Mouse (Mus musculus) testis, adult 2 months (tissue): ENCODE measurements around the gene Ap5b1. TPM values are rescaled to one million over a fixed set of nuclear protein-coding genes. Genes with fewer than 3 reads are reported as not detected.

Experiments
- H3K27ac ChIP-seq: fragments of 200-500 bp; 2 replicates; pipeline ENCODE4 v1.5.1; 2012; ENCODE audit warnings: low read depth, low read length; ENCODE audit not compliant: control insufficient read depth, insufficient read depth
- H3K27me3 ChIP-seq: fragments of 200-500 bp; 2 replicates; pipeline ENCODE4 v1.6.1; 2012; ENCODE audit warnings: mild to moderate bottlenecking, low read length, moderate library complexity; ENCODE audit not compliant: control insufficient read depth, insufficient read depth
- H3K36me3 ChIP-seq: fragments of 200-500 bp; 2 replicates; pipeline ENCODE4 v1.6.1; 2012; ENCODE audit warnings: mild to moderate bottlenecking, low read length; ENCODE audit not compliant: control insufficient read depth, insufficient read depth
- H3K4me1 ChIP-seq: fragments of 200-500 bp; 2 replicates; pipeline ENCODE4 v1.6.1; 2012; ENCODE audit warnings: low read length; ENCODE audit not compliant: control insufficient read depth, insufficient read depth
- H3K4me3 ChIP-seq: fragments of 200-500 bp; 2 replicates; pipeline ENCODE4 v1.5.1; 2012; ENCODE audit warnings: low read depth, mild to moderate bottlenecking, low read length, moderate library complexity, mixed read lengths; ENCODE audit not compliant: control insufficient read depth
- CTCF ChIP-seq: fragments of 200-500 bp; IDR thresholded peaks from 2 replicates; pipeline ENCODE4 v1.5.1; 2012; ENCODE audit warnings: low read depth, mild to moderate bottlenecking, inconsistent platforms, low read length, moderate library complexity; ENCODE audit not compliant: control insufficient read depth, insufficient read depth, insufficient replicate concordance
- POLR2A ChIP-seq: fragments of 200-500 bp; IDR thresholded peaks from 2 replicates; pipeline ENCODE4 v1.6.1; 2012; ENCODE audit warnings: low read depth, mild to moderate bottlenecking, inconsistent platforms, low read length, moderate library complexity; ENCODE audit not compliant: control insufficient read depth
- polyA plus RNA-seq: library from polyadenylated mRNA; depleted of rRNA; stranded (reverse); fragments of >200 nt; gene quantifications from 2 replicates; pipeline ENCODE4 v1.2.3, GENCODE M21; 2012

Gene Ap5b1
- polyA plus RNA-seq, 1 experiment: 15.4 TPM

DNA sequence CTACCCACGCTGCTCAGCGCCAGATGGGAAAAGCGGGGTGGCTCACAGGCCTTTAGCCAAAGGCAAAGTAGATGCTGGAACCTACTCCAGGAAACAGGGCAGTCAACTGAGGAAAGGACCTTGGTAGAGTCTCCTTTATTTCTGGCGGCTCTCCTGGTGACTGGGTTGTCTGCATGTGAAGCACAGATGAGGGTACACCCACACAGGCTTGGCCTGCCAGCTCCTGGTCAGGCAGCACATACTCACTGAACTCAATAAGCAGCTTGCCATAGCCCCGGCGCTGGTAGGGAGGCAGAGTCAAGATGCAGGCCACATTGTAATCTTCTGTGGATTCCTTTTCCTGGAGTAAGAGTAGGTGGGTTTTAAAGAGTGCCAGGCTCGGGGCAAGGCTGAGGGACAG lies 37.3 kb downstream of the Ap5b1 start:
- TF ChIP-seq CTCF (no peak), POLR2A (no peak)
- peaks cover 6% of the 10 kb centered on the region for H3K36me3 ChIP-seq
- no peak overlapping the region for H3K27ac ChIP-seq
- H3K27me3 ChIP-seq: no peaks in the 10 kb centered on the region
- no peak overlapping the region for H3K4me3 ChIP-seq
- peaks cover 17% of the 10 kb centered on the region for H3K4me1 ChIP-seq

DNA sequence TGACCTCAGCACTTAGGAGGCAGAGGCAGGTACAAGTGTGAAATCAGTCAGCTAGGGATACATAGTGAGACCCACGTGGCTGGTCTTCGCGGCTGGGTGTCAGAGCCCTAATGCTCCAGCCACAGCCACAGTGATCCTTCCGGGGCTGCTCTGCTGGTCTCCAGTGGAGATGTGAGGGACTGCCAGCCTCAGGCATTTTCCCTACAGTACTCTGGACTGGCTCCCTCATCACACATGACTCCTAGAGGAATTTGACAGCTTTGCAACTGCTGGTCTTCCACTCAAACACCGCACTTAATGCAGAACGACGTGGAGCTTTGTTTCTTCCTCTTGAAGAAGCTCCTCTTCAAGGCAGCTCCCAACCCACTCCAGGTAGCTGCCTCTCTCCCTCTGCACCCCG lies 38.4 kb downstream of the Ap5b1 start:
- H3K36me3 ChIP-seq: peaks cover 6% of the 10 kb centered on the region
- no peak overlapping the region for H3K4me3 ChIP-seq
- H3K27ac ChIP-seq: no peak overlapping the region
- H3K27me3 ChIP-seq: no peaks in the 10 kb centered on the region
- H3K4me1 ChIP-seq: peaks cover 19% of the 10 kb centered on the region
- TF ChIP-seq CTCF: no peak
- no peak for TF ChIP-seq POLR2A

DNA sequence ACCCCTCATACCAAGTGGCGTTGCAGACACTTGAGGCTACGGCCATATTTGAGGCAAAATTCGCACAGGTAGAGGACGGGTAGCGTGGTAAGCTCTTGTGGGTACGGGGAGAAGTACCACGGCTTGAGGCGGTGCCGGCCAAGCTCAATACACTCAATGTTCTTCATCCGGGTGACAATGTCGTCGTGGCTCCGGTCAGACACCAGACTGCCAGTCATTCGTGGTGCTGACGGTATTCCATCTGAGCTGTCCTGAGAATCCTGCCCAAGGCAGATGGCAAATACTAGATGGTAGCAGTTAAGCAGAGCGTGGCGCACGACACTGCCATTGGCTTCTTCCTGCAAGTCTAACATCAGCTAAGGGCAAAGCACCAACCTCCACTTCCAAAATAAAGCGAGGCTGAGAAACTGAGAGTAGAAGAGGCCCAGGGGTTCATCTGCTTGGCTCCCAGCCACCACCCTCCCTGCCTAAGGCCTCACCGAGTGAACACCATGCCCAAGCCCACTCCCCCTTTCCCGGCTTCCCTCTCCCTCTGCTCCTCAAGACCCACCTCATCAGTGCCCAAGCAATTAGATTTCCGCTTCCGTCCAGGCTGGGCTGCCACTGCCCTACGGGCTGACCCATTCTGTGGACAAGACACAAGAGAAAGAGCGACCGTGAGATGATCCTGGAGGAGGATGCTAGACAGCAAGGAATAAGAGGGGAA lies 40.0 kb downstream of the Ap5b1 start:
- TF ChIP-seq POLR2A (no peak), CTCF (no peak)
- Histone ChIP-seq H3K36me3 (peaks cover 6% of the 10 kb centered on the region), H3K27me3 (no peaks in the 10 kb centered on the region), H3K27ac (no peak overlapping the region), H3K4me1 (peaks cover 10% of the 10 kb centered on the region), H3K4me3 (no peak overlapping the region)

DNA sequence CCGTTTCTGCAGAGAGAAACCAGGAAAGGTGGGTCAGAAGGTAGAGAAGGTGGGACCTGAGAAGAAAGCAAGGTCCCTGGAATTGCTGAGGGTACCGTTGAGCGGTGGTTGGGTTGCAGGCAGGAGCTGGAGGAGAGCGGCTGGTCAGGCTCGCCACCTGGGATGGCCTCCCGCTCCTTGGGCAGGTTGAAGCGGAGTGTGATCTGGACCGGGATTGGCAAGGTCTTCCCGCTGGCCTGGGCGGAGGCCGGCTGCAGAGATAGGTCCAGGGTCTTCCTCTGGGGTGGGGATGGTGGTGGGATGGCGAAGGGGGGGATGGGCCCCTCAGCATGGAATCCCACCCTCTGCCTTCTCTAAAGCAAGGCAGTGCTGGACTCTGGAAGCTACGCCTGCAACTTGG lies 40.9 kb downstream of the Ap5b1 start:
- no peak for TF ChIP-seq POLR2A
- TF ChIP-seq CTCF: no peak
- Histone ChIP-seq H3K27me3 (no peaks in the 10 kb centered on the region), H3K36me3 (peaks cover 6% of the 10 kb centered on the region), H3K4me3 (peak overlapping the region; percentile 99), H3K27ac (no peak overlapping the region), H3K4me1 (peaks cover 7% of the 10 kb centered on the region)

DNA sequence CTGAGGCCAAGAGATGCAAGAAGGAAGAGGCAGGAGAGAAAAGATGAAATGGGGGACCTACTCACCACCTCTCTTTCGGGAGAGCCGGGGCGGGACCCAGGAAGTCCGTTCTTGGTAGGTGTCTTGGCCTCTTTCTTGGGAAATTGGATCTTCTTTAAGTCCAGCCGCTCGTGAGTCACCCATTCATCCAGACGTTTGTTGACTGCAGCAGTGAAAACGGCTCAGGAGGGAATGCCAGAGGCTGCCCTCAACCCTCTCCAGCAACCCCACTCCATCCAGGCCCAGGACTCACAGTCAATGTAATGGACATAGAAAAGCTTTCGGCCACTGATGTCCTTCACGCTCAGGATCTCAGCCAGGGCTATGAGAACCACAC lies 41.3 kb downstream of the Ap5b1 start:
- no peak for TF ChIP-seq CTCF
- TF ChIP-seq POLR2A: no peak
- peak overlapping the region; percentile 99 for H3K27ac ChIP-seq
- H3K27me3 ChIP-seq: no peaks in the 10 kb centered on the region
- peaks cover 7% of the 10 kb centered on the region for H3K4me1 ChIP-seq
- peak overlapping the region; percentile 99 for H3K4me3 ChIP-seq
- peaks cover 6% of the 10 kb centered on the region for H3K36me3 ChIP-seq

DNA sequence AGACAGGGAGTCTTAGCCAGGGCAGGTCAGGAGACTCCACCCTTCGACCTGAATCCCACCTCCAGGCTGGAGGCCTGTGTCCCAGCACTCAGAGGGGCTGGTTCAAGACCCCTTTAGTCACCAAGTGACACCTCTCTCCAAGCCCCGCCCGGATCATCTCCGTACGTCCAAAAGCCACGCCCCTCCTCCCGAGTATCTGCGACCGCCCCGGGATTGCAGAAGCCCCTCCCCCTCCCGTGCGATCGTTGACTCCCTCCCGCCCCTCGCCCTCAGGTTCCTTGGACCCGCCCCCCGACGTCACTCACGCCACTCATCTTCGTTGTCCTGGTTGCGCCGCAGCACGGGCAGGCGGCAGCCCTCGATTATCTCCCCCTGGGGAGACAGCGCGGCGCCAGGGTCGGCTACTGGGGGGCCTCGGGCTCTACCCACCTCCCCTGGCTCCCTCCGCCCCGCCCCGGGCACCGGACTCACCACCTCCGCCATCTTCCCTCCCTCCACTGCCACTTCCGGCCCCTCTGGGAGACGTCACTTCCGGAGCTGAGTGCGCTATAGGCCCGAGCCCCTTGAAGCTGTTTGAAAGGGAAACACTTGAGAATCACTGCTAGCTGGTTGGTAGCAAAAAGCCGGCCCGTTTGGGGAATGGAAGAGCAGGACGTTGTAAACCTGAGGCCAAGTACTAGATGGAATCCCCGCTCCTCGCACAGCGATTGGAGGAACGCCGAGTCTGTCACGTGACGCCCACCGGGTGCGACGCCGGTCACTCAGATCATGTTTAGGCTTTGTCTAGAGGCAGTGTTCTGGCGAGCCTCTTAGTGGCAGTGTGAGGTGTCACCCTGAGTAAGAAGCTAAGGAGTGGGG lies 42.0 kb downstream of the Ap5b1 start, which contains the start of gene Kat5:
TSS of gene Kat5 (minus strand) at position 691 of the 858 bp plus-strand sequence.
- no peak for TF ChIP-seq CTCF
- TF ChIP-seq POLR2A: peak; percentile 69
- Histone ChIP-seq H3K4me3 (peak within 1 kb of the TSS; percentile 99), H3K36me3 (peaks cover 6% of the 10 kb centered on the region), H3K4me1 (peaks cover 7% of the 10 kb centered on the region), H3K27ac (peak within 1 kb of the TSS; percentile 99), H3K27me3 (no peaks in the 10 kb centered on the region)

DNA sequence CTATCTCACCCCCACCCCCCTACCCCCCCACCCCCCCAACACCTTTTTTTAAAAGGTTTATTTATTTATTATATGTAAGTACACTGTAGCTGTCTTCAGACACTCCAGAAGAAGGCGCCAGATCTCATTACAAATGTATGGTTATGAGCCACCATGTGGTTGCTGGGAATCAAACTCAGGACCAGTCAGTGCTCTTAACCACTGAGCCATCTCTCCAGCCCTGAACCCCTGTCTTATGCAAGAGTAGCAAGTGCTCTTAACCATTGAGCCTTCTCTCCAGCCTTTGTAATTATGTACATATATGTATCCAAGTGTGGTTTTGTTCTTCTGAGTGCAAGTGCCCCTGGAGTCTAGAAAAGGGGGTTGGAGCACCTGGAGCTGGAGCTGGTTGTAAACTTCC lies 44.1 kb downstream of the Ap5b1 start:
- H3K27ac ChIP-seq: no peak overlapping the region
- TF ChIP-seq POLR2A (no peak), CTCF (no peak)
- no peak overlapping the region for H3K4me3 ChIP-seq
- H3K36me3 ChIP-seq: no peaks in the 10 kb centered on the region
- H3K27me3 ChIP-seq: no peaks in the 10 kb centered on the region
- H3K4me1 ChIP-seq: peaks cover 7% of the 10 kb centered on the region
